Mouse (Mus musculus) common myeloid progenitor, adult 5-6 weeks (primary cell): ENCODE results near the gene Cdk14. TPM values are rescaled to one million over a fixed set of nuclear protein-coding genes. Genes with fewer than 3 reads are reported as not detected.
"Not testable (repeated sequence)": the region's sequence is repeated elsewhere in the genome, so short reads cannot be mapped to it uniquely, and the experiment has no call there.

ENCODE experiments used
- ATAC-seq: replicated peaks from 2 replicates; pipeline ENCODE4 v1.8.0; 2016; ENCODE audit warnings: low read depth, mild to moderate bottlenecking, moderate TSS enrichment, inconsistent platforms; ENCODE audit not compliant: poor library complexity, severe bottlenecking
- total RNA-seq: library from RNA; stranded (forward); fragments of 200-1000, 187-1606 nt; gene quantifications from 2 replicates; pipeline ENCODE4 v1.2.3, GENCODE M21; 2017

Cdk14 gene
- total RNA-seq, 1 experiment from 2014 or later: 1.6 TPM

- ATAC-seq: no peak
Measured at GRCm38 (mm10) chr5:5368389-5369164, 51.5 kb downstream of the Cdk14 start.

DNA sequence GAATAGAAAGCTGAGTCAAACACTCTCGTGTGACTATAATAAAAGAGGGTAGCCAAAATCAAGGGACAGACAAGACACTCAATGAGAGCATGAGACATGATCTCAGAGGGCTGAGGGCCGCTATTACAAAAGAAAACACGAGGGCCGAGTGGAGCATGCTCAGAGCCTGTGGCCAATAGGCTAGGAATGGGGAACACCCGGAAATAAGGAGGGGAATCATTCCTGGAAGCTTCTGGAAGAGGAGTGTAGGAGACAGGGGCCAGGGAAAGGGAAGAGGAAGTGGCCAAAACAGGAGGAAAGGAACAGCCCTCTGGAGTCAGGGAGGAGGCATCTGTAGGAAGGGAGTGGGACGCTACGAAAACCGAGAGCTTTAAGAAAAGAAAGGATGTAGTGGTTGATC lies 52.6 kb downstream of the Cdk14 start:
- no peak for ATAC-seq

DNA sequence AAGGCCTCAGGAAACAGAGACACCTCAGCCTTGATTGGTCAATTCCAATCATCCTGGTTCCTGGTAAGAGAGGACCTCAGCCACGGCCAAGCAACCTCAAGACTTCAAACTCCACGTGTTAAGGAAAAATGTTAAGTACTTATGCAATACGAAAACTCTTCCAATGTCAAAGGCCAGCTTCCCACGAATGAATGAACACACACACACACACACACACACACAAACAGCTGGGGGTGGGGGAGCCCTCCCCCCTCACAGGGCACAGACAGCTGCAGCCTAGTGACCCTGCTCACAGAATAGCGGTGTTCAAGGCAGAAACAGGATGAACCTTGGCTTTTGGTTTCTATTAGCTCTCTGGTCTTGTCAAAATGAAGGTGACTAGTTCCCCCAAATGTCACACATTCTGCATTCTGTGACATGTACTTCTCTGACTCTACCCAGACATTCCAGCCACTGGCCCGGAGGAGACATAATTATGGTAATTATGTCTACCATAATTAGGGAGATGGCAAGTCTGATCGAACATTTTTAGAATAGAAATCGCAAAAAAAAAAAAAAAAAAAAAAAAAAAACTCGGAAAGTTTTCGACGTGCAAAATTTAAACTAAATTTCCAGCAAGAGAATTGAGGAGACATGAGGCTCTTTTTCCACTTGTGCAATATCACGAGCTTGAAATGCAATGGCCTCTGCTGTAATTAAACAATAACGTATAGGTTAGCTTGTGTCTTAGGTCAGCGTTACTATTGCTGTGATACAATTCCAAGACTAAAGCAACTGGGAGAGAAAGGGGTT lies 54.6 kb downstream of the Cdk14 start:
- ATAC-seq: no peak

DNA sequence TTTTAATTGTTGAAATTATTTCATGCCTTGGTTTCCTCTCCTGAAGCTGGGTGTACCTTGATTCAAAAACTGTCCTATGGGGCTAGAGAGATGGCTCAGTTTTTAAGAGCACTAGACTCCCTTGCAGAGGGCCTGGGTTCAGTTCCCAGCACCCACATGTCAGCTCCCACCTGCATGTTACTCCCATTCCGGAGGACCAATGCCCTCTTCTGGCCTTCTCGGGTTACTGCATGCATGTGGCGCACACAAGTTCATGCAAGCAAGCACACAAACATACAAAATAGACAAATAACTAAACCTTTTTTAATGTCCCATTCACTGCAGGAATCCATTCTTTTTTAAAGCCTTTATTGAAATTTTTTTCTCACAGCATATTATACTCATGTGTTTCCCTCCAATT lies 58.4 kb downstream of the Cdk14 start:
- ATAC-seq: no peak

DNA sequence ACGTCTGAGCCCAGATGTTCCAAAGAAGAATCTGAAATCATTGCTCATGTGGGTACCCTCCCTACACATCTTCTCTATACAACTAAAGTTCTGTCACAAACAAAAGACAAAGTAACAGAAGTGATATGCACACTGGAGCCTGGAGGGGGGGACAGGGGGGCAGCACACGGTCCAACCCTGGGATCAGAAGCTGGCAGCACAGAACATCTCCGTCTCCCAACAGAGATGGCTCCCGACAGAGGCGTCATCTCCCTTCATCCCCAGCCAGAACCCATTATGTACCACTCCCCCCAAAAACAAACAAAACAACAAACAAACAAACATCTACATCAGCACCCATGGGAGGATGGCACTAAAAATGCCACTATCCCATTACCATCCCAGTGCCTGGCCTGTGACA lies 59.8 kb downstream of the Cdk14 start:
- ATAC-seq: no peak

GRCm38 (mm10) chr5:5359915-5360314 lies 60.2 kb downstream of the Cdk14 start:
- ATAC-seq: no peak

- ATAC-seq: no peak
Measured at GRCm38 (mm10) chr5:5359370-5359769, 60.7 kb downstream of the Cdk14 start.

GRCm38 (mm10) chr5:5358019-5358717 lies 61.9 kb downstream of the Cdk14 start:
- no peak for ATAC-seq

GRCm38 (mm10) chr5:5354684-5355368 lies 65.3 kb downstream of the Cdk14 start:
- ATAC-seq: no peak

- ATAC-seq: no peak
Measured at GRCm38 (mm10) chr5:5353946-5354345, 66.2 kb downstream of the Cdk14 start.

- no peak for ATAC-seq
Measured at GRCm38 (mm10) chr5:5344646-5345045, 75.5 kb downstream of the Cdk14 start.

DNA sequence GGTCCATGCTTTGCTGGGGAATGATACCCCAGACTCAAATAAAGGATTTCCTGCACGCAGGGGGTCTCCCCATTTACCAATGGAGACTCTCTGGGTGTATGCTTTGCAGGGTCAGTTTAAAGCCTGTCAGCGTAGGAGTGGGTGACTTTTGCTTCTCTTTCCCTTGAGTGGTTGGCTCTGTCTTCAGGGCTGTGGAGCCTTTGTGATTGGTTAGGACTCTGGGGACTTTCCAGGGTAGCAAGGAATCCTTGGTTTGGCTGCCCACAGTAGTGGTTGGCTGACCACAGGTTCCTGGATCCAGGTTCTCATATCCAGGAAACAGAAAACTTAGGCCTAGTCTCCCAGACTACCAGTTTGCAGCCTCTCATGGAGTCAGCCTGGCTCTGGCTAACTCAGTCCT lies 76.4 kb downstream of the Cdk14 start:
- no peak for ATAC-seq

DNA sequence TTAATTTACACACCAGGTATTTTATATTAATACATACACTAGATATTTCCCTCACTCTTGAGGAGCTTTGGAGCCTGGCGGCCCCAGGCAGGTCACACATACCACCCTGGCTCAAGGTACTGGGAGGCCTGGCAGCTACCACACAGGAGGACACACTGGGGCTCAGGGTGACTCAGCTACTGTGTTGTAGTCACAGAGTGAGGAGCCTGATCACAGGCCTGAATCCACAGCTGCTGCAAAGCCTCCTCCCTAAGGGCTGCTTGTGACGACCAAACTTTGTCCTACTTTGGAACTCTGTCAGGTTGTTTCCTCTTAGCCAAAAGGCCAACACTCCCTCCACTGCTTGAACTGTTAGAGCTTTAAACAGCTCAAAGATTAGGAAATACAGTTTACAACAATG lies 76.8 kb downstream of the Cdk14 start:
- ATAC-seq: no peak

DNA sequence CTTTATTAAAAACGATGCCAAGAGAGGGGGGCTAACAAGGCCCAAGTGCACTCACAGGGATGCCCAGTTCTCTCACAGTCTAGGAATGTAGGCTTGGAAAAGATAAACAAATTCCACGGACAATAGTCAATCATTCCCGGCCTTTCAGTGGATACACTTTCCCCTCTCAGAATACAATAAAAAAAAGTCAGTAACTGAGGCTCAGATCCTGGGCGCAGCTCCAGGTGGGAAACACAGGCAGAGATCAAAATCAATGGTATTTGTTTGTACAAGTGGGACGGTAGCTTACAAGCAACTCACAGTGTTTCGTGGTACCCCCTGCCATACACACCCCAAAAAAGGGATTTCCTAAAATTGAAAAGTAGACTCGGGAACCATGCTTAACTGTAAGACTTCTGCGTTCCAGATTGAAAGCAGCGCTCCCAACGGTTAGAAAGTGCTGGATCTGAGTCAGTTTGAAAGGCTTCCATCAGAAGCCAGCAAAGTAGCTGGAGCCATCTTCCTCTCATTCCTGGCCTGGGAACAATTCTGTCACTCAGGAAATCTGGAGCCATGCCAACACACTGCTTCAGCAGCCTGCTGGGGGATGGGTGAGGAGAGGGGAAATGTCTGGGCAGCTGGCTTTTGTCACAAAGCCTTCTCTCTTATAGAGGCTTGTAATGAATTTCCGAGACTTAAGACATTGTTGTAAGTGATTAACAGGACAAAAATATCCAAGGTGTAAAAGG lies 77.5 kb downstream of the Cdk14 start:
- no peak for ATAC-seq

DNA sequence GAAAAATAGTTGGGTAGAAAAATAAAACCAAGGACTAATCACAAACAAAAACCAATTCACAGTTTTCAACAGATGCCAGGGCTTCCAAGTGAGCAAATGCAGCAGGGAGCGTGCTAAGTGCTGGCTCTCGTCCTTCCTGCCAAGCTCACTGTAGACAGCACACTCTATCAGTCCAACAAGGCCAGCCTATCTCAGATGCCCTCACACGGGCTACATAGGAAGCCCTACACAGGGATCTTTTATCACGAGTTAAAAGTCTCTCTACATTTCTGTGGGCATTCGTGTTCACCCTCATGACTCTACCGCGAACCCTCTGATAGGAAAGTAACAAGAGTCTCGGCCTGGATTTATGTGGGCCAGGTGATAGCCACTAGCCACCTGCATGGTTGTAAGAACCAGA lies 78.5 kb downstream of the Cdk14 start:
- no peak for ATAC-seq

DNA sequence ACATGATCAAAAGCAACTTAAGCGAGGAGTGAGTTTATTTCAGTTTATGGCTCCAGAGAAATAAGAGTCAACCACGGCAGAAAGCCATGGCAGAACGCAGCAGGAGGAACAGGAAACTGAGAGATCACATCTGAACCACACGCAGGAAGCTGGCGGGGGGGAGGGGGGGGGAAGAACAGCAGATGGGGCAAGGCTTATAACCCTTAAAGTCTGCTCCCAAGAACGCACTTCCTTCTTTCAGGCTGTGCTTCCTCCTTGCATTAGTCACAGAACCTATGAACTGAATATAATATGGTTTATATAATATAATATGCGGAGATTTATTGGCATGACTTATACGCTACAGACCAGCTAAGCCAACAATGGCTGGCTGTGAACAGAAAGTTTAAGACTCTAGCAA lies 86.2 kb downstream of the Cdk14 start:
- 0 out of 2 replicates have a peak, but pooled peaks have one; percentile 29 for ATAC-seq

DNA sequence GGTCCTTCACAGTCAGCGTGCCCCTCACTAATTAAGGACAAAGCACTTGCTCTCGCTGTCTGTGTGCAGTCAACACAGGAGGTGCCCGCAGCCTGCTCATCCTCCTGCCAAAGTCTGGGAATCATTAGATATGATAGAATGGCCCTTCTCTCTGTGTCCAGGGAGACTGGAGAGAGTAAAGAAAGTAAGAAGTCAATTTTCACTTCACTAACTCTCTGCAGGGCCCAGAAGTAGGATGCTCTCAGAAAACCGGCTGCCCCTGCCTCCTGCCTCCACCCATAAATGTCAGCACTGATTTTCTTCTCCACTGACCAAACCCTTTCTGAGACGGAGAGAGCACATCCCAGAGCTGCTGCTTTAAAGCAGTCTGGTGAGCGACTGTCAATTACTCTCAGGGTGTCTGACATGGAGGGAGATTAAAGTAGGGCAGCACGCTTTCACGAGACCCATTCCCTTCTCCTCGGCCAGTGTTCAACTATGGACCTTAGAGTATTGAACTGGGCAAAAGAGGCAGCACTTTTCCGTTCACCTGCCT lies 89.1 kb downstream of the Cdk14 start:
- no peak for ATAC-seq

DNA sequence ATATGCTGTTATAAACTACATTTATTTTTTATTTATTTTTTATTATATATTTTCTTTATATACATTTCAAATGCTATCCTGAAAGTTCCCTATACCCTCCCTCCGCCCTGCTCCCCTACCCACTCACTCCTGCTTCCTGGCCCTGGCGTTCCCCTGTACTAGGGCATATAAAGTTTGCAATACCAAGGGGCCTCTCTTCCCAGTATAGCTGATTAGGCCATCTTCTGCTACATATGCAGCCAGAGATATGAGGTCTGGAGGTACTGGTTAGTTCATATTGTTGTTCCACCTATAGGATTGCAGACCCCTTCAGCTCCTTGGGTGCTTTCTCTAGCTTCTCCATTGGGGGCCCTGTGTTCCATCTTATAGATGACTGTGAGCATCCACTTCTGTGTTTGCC lies 91.1 kb downstream of the Cdk14 start:
- not testable (repeated sequence) for ATAC-seq

DNA sequence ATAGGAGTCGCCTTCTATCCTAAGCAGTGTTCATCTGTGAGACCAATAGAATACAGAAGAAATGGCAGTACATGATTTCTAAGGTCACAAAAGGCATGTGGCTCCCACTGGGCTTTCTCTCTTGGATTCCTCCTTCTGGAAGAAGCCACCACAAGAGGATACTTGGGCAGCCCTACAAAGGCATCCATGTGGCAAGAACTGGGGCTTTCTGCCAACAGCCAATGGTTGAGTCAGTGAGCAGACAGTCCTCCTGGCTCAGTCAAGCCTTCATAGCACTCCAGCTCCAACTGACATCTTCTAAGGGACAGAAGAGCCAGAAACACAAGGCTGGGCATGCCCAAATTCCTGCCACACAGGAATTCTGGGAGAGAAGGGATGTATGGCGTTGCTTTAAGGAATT lies 93.4 kb downstream of the Cdk14 start:
- no peak for ATAC-seq
